Mouse (Mus musculus) forebrain, embryonic 10.5 days (tissue): ENCODE data around the gene Setd2. TPM values are rescaled to one million over a fixed set of nuclear protein-coding genes. Genes with fewer than 3 reads are reported as not detected.

Experiments
- DNase-seq: peaks from one replicate; pipeline ENCODE4 v3.0.0-alpha.2; 2017; ENCODE audit warnings: low spot score; ENCODE audit errors: extremely low spot score
- H3K27ac ChIP-seq: fragments of 300-500 bp; sonication (generic); 2 replicates; pipeline ENCODE4 v1.5.1; 2016; ENCODE audit warnings: mild to moderate bottlenecking
- H3K27me3 ChIP-seq: fragments of 300-500 bp; sonication (generic); 2 replicates; pipeline ENCODE4 v1.6.1; 2016; ENCODE audit warnings: mild to moderate bottlenecking; ENCODE audit not compliant: poor library complexity, severe bottlenecking
- H3K36me3 ChIP-seq: fragments of 300-500 bp; sonication (generic); replicated peaks from 2 replicates; pipeline ENCODE4 v1.6.1; 2016; ENCODE audit warnings: mild to moderate bottlenecking, moderate library complexity
- H3K4me1 ChIP-seq: fragments of 300-500 bp; sonication (generic); 2 replicates; pipeline ENCODE4 v1.6.1; 2016
- H3K4me3 ChIP-seq: fragments of 300-500 bp; sonication (generic); 2 replicates; pipeline ENCODE4 v1.5.1; 2016; ENCODE audit warnings: mild to moderate bottlenecking, moderate library complexity
- H3K9me3 ChIP-seq: fragments of 300-500 bp; sonication (generic); 2 replicates; pipeline ENCODE4 v1.6.1; 2016; ENCODE audit warnings: mild to moderate bottlenecking, moderate library complexity
- WGBS: fragments of 180-500 bp; shearing (Covaris S2); methylation state at CpG from one replicate; pipeline ENCODE4 v1.1.7; 2016; 5-methylcytosine and 5-hydroxymethylcytosine counted together
- microRNA-seq: library from miRNA; unstranded; fragments of <30 nt; microRNA quantifications from one replicate; pipeline ENCODE4, GENCODE M21; 2017
- polyA plus RNA-seq: library from polyadenylated mRNA; unstranded; fragments of >200 nt; fragmentation: Nextera tagmentation; extraction: Ambion mirVana; gene quantifications from 2 replicates; pipeline ENCODE4 v1.2.1, GENCODE M21; 2016

Gene Setd2
- polyA plus RNA-seq, 1 experiment from 2014 or later = 38.0 TPM

DNA sequence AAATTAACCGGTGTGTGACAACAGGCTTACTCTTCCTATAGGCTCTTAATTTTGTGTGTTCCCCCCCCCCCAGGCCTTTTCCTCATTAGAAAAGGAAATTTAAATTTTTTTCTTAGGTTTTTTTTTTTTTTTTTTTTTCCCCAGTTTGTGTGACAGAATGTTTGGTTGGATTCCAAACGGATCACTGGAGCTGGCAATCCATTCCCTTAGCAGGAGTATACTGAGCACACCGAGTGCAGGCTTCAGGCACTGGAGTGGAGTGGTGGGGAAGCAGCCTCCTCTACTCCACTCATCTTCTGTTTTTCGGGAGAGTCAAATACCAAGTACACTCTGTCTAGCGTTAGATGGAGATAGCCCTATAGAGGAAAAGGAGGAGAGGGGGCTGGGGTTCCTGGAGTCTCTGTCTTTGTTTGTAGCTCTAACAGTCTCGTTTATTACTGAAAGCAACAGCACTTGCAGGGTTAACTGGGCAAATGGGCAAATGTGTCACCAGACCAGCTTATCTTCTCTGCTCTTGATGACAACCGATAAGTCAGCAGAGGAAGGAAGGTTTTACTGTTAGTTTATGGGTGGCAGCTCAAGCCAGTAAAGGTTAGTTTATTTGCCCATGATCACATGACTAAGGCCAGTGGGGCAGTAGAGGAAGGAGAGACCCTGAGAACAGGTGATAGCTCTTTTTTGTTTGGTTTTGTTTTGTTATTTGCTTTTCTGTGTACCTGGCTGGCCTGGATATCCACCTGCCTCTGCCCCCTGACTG, 128.6 kb downstream of the Setd2 start:
- Histone ChIP-seq H3K27ac (no peak overlapping the region), H3K4me3 (no peak overlapping the region)
- WGBS = 89% methylated on average over 7 of the region's 7 CpGs

GRCm38 (mm10) chr9:110662844-110663243, 130.4 kb downstream of the Setd2 start:
- Histone ChIP-seq H3K36me3 (peaks cover 14% of the 10 kb centered on the region), H3K9me3 (no peaks in the 10 kb centered on the region), H3K4me1 (peaks cover 37% of the 10 kb centered on the region), H3K27me3 (no peaks in the 10 kb centered on the region), H3K27ac (no peak overlapping the region), H3K4me3 (no peak overlapping the region)
- DNase-seq = no peak
- 89% methylated on average over 1 of the region's 1 CpGs for WGBS

More for the DNA sequence above, 128.6 kb downstream of the Setd2 start:
- peaks cover 30% of the 10 kb centered on the region for H3K4me1 ChIP-seq
- no peaks in the 10 kb centered on the region for H3K9me3 ChIP-seq
- no peaks in the 10 kb centered on the region for H3K27me3 ChIP-seq
- peaks cover 17% of the 10 kb centered on the region for H3K36me3 ChIP-seq
- DNase-seq = no peak

- Histone ChIP-seq H3K4me1 (peaks cover 36% of the 10 kb centered on the region), H3K27me3 (no peaks in the 10 kb centered on the region), H3K27ac (peak overlapping the region; percentile 59), H3K36me3 (0 out of 2 replicates have a peak, but pooled peaks cover 2% of the 10 kb centered on the region), H3K4me3 (peak overlapping the region; percentile 10; the same call in 1 of the 2 replicates), H3K9me3 (no peaks in the 10 kb centered on the region)
- 33% methylated on average over 4 of the region's 4 CpGs for WGBS
- DNase-seq = no peak
These were observed 133.5 kb downstream of the Setd2 start for GRCm38 (mm10) chr9:110665912-110666311.

GRCm38 (mm10) chr9:110666374-110666773, 134.0 kb downstream of the Setd2 start:
- Histone ChIP-seq H3K4me3 (0 out of 2 replicates have a peak overlapping the region, but pooled peaks have one; percentile 6), H3K4me1 (peaks cover 36% of the 10 kb centered on the region), H3K9me3 (no peaks in the 10 kb centered on the region), H3K27me3 (no peaks in the 10 kb centered on the region), H3K27ac (peak overlapping the region; percentile 59), H3K36me3 (0 out of 2 replicates have a peak, but pooled peaks cover 2% of the 10 kb centered on the region)
- 39% methylated on average over 8 of the region's 8 CpGs for WGBS
- no peak for DNase-seq

DNA sequence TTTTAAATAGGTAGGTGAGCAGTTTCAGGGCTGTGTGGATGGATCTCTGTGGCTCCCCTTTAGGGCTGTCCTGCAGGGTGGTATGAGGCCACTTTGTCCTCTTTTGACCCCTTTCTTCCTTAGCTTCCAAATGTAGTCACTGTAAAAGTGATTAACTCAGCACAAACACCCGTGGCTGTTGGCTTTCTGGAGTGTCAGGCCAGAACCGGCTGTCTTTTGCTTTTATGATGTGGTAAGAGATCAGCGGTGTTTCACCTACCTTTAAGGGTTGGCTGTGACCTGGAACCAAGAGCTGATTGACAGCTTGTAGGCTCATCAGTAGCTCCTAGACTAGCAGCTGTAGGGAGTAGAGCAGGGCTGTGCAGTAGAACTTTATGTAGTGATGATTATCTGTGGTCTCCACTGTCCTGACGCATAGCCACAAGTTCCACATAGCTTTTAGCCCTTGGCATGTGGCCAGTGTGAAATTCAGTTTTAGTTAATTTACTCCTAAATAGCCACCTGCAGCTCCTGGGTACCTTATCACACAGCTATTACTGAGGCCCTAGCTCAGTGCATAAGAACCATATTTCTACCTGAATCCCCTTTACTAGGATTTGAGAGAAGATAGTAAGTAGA, 134.9 kb downstream of the Setd2 start:
- Histone ChIP-seq H3K4me3 (no peak overlapping the region), H3K27me3 (no peaks in the 10 kb centered on the region), H3K4me1 (peaks cover 38% of the 10 kb centered on the region), H3K9me3 (no peaks in the 10 kb centered on the region), H3K36me3 (0 out of 2 replicates have a peak, but pooled peaks cover 2% of the 10 kb centered on the region), H3K27ac (no peak overlapping the region)
- WGBS = 78% methylated on average over 4 of the region's 4 CpGs
- no peak for DNase-seq

Small RNA genes lying within 50 kb of the gene (microRNA-seq; reads per million reads assigned to microRNA genes)
- gene Mir8107 = not detected

Other genes with a start within 250 kb of the Setd2 start
- 43.7 and 47.2 TPM in 2 replicates for gene Elp6, start 227.4 kb upstream of the Setd2 start, polyA plus RNA-seq
- gene Scap, start 199.3 kb upstream of the Setd2 start, polyA plus RNA-seq = 44.1 and 45.4 TPM in 2 replicates
- 15.1 and 15.2 TPM in 2 replicates for gene Ptpn23, start 124.4 kb upstream of the Setd2 start, polyA plus RNA-seq
- not detected in 2 replicates for gene Ngp, start 112.8 kb upstream of the Setd2 start, polyA plus RNA-seq
- gene Klhl18, start 55.9 kb upstream of the Setd2 start, polyA plus RNA-seq = 8.2 TPM in 2 replicates
- 0.70 and 1.1 TPM in 2 replicates for gene Kif9, start 55.6 kb upstream of the Setd2 start, polyA plus RNA-seq
- gene Nradd, start 91.9 kb downstream of the Setd2 start, polyA plus RNA-seq = 36.3 and 36.4 TPM in 2 replicates
- gene Nbeal2, start 121.6 kb downstream of the Setd2 start, polyA plus RNA-seq = 1.4 and 2.0 TPM in 2 replicates
- gene Ccdc12, start 123.9 kb downstream of the Setd2 start, polyA plus RNA-seq = 178 and 183 TPM in 2 replicates
- gene Myl3, start 209.3 kb downstream of the Setd2 start, polyA plus RNA-seq = 0.27 and 0.54 TPM in 2 replicates
- 19.2 and 23.0 TPM in 2 replicates for gene Pth1r, start 214.5 kb downstream of the Setd2 start, polyA plus RNA-seq